Mouse (Mus musculus): ENCODE measurements around the gene Kif5c.

- TF ChIP-seq CTCF (IDR thresholded peaks at IDR 0.05; ENCODE audit: control insufficient read depth, insufficient read depth, insufficient read length) = no peak
- no peak for TF ChIP-seq MAX (IDR thresholded peaks at IDR 0.05)
Observed at GRCm38 (mm10) chr2:49719854-49720253, 100.8 kb downstream of the Kif5c start.

All from C2C12 (cell line).